Mouse (Mus musculus): ENCODE measurements around the gene Hs3st3a1. TPM values are rescaled to one million over a fixed set of nuclear protein-coding genes. Genes with fewer than 3 reads are reported as not detected.

The Hs3st3a1 gene
- total RNA-seq, 2 experiments from 2014 or later, result 2.0 TPM

- no peak for DNase-seq (ENCODE audit: low spot score in 2 of 2)
Measured at GRCm38 (mm10) chr11:64549955-64550354, 114.8 kb downstream of the Hs3st3a1 start.

GRCm38 (mm10) chr11:64558282-64558681 lies 123.2 kb downstream of the Hs3st3a1 start:
- no peak for DNase-seq (ENCODE audit: low spot score in 2 of 2)

DNA sequence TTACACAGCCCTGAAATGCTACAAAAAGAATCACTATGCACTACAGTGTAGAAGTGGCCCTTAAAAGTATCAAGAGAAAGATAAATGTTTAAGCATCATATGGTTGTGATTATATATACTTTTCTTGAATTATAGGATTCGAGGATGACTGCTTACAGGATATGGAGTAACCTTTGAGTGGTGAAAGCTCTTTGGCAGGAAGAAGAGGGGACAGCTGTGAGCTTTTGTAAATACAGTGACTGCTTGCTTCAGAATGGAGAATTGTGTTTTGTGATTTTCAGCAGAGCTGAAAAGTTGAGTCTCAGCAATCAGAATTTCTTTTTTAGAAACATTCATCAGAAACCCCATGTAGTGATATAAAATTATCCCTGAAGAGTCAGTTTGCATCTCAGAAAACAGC lies 124.3 kb downstream of the Hs3st3a1 start:
- no peak for DNase-seq (ENCODE audit: low spot score in 2 of 2)

DNA sequence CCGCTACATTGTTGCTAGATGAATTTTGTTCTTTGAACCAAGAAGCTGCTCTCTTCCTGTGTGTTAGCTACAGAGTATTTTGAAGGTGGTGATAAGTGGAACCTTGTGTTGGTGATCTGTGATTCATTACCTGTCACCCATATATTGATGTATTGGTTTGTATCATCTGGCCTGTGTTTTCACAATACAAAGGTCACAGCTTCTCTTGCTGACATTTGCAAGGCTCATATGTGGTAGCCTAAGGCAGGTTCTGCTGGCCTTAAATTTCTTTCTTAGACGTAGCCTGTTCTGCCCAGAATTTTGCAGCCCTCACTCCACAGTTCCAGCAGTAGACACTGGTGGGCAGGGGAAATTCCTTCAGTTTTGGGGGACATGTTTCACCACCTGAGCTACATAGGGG lies 125.3 kb downstream of the Hs3st3a1 start:
- DNase-seq (ENCODE audit: low spot score in 2 of 2), result no peak

DNA sequence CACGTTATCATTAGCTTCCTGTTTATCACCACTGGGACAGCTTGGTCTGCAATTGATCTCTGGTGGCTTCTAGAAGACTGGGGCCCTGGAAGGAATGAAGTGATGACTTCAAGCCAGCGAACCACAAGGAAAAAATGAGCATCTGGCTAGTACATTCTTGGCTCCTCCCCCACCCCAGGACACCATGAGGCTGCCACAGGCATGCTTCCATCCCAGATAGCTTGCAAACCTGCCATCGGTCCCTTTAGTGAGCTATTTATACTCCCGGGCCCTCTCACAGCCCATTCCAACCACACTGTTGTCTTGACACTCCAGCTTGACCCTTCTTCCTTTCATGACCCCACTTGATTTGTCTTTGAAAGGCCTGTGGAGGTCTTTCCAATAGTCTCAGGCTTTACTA lies 127.6 kb downstream of the Hs3st3a1 start:
- DNase-seq (ENCODE audit: low spot score in 2 of 2), result no peak

Other genes starting within 250 kb of the Hs3st3a1 start
- gene F930015N05Rik, start 1.3 kb downstream of the Hs3st3a1 start, total RNA-seq (2021), result 1 to 10 TPM; 1.3 to 1.4 TPM